28 mouse cellular contexts compared by ENCODE assay signal in genomic region chr15:99253772-99254171, GRCm38 (mm10). TPM values are rescaled to one million over a fixed set of nuclear protein-coding genes. Genes with fewer than 3 reads are reported as not detected.
DNase-seq lines count a peak whose midpoint lies in the region; ATAC-seq lines count a peak whose summit lies in the region.
"Had no signal": no experiment of that assay in that cellular context is flagged by ENCODE, and none has a peak within 500 bp of the region (broad histone marks: within the 10 kb centered on the region; RNA-seq: fewer than 3 reads in every experiment).

No protein-coding gene starts in this region.

- H3K4me1 ChIP-seq in heart, embryonic 13.5 days, result peaks cover 49% of the 10 kb centered on the region
- H3K4me1 ChIP-seq in kidney, embryonic 14.5 days (ENCODE audit: control insufficient read depth, insufficient read depth, low read length), result peaks cover 28% of the 10 kb centered on the region
- peaks cover 34% of the 10 kb centered on the region for H3K4me1 ChIP-seq in megakaryocyte, embryonic 14.5 days

- H3K9me3 ChIP-seq in heart, embryonic 13.5 days, result no peaks in the 10 kb centered on the region
- H3K9me3 ChIP-seq in kidney, embryonic 14.5 days (ENCODE audit: control insufficient read depth, low read length), result no peaks in the 10 kb centered on the region
- no peaks in the 10 kb centered on the region for H3K9me3 ChIP-seq in megakaryocyte, embryonic 14.5 days
- H3K9me3 ChIP-seq: forebrain, embryonic 13.5 days; hindbrain, embryonic 10.5 days; liver, embryonic 13.5 days; midbrain, embryonic 10.5 days; stomach, embryonic 15.5 days had no signal

- WGBS in heart, embryonic 13.5 days, result 86% methylated on average over 6 of the region's 6 CpGs
- 64% methylated on average over 6 of the region's 6 CpGs for WGBS in kidney, embryonic 14.5 days

- peaks cover 11% of the 10 kb centered on the region for H3K36me3 ChIP-seq in heart, embryonic 13.5 days
- H3K36me3 ChIP-seq in kidney, embryonic 14.5 days (ENCODE audit: control insufficient read depth, insufficient read depth, low read length), result 0 out of 2 replicates have a peak, but pooled peaks cover 2% of the 10 kb centered on the region
- H3K36me3 ChIP-seq in megakaryocyte, embryonic 14.5 days (replicated peaks; ENCODE audit: low read length), result peaks cover 22% of the 10 kb centered on the region
- H3K36me3 ChIP-seq in splenic B cell, adult 2 months (ENCODE audit: control insufficient read depth, insufficient read depth, low read length, poor library complexity, severe bottlenecking), result no peaks in the 10 kb centered on the region; the same call in 1 of the 2 replicates

- no peak for ATAC-seq in heart, embryonic 13.5 days (ENCODE audit: extremely low read depth, insufficient number of reproducible peaks, low FRiP score, low TSS enrichment)
- no peak for ATAC-seq in kidney, embryonic 14.5 days (ENCODE audit: low FRiP score, low TSS enrichment)
- ATAC-seq in megakaryocyte, adult 5-6 weeks (ENCODE audit: poor library complexity, severe bottlenecking), result no peak
- ATAC-seq: activated CD4-positive, CD25-positive, alpha-beta regulatory T cell, adult 4 months; forebrain, embryonic 13.5 days; intestine, postnatal 0 days; midbrain, embryonic 16.5 days had no signal

- peak overlapping the region; percentile 92 for H3K4me2 ChIP-seq in heart, embryonic 13.5 days
- no peak overlapping the region for H3K4me2 ChIP-seq in kidney, embryonic 14.5 days (replicated peaks; ENCODE audit: low read depth, low read length)

- intact Hi-C loops in heart, postnatal 36 days (cut with DNase I), result no loop called here

- no peaks in the 10 kb centered on the region for H3K27me3 ChIP-seq in heart, embryonic 13.5 days (replicated peaks)
- no peaks in the 10 kb centered on the region for H3K27me3 ChIP-seq in kidney, embryonic 14.5 days (ENCODE audit: control insufficient read depth, insufficient read depth, low read length)
- H3K27me3 ChIP-seq in megakaryocyte, embryonic 14.5 days (replicated peaks), result no peaks in the 10 kb centered on the region
- H3K27me3 ChIP-seq in splenic B cell, adult 2 months (ENCODE audit: control insufficient read depth, insufficient read depth, low read length, poor library complexity, severe bottlenecking), result no peaks in the 10 kb centered on the region
- H3K27me3 ChIP-seq: forebrain, embryonic 13.5 days; liver, embryonic 13.5 days; stomach, embryonic 15.5 days had no signal

- no peak overlapping the region for H3K4me3 ChIP-seq in heart, embryonic 13.5 days
- H3K4me3 ChIP-seq in kidney, embryonic 14.5 days (ENCODE audit: low read length), result no peak overlapping the region
- peak overlapping the region; percentile 12 for H3K4me3 ChIP-seq in megakaryocyte, embryonic 14.5 days (replicated peaks)
- H3K4me3 ChIP-seq: forebrain, embryonic 13.5 days; layer of hippocampus, adult 2 months; midbrain, embryonic 10.5 days; stomach, embryonic 15.5 days had no signal

- no peak overlapping the region; the same call in 1 of the 2 replicates for H3K9ac ChIP-seq in heart, embryonic 13.5 days
- no peak overlapping the region for H3K9ac ChIP-seq in kidney, embryonic 14.5 days (ENCODE audit: low read depth, low read length)
- H3K9ac ChIP-seq: forebrain, embryonic 13.5 days; liver, embryonic 13.5 days; lung, embryonic 14.5 days; stomach, embryonic 15.5 days had no signal

- H3K27ac ChIP-seq in heart, embryonic 13.5 days (replicated peaks), result peak overlapping the region; percentile 100
- peak overlapping the region; percentile 3; the same call in 1 of the 2 replicates for H3K27ac ChIP-seq in kidney, embryonic 14.5 days (ENCODE audit: low read depth, low read length)
- H3K27ac ChIP-seq: forebrain, embryonic 13.5 days; hindbrain, embryonic 10.5 days; layer of hippocampus, adult 2 months; liver, embryonic 13.5 days; midbrain, embryonic 10.5 days had no signal

- DNase-seq in heart, postnatal 36 days, result no peak
- DNase-seq in kidney, postnatal 36 days, result no peak
- peak; percentile 38 for DNase-seq in splenic B cell, adult 2 months (ENCODE audit: low read depth, low spot score)
- DNase-seq in frontal cortex, postnatal 36 days (ENCODE audit: low spot score in 2 of 2), result no peak
- DNase-seq: adrenal gland, postnatal 14 days; cerebellum, adult 8-10 months; kidney, postnatal 10 days; layer of hippocampus, postnatal 36 days; liver, embryonic 13.5 days; lung, embryonic 14.5 days; lung, postnatal 4 days; thymus, adult 18-20 months; thymus, postnatal 36 days had no signal

RNA-seq across cellular contexts. Expression of gene Mcrs1, which starts 2.0 kb away (rescaled TPM):
- polyA plus RNA-seq in heart, embryonic 13.5 days (2015; fragmentation: Nextera tagmentation; extraction: Ambion mirVana), result 149 TPM in 2 replicates
- 10 to 100 TPM; 46.6 to 49.5 TPM for total RNA-seq in heart, postnatal 36 days (2021)
- polyA plus RNA-seq in kidney, embryonic 14.5 days (2014; fragmentation: Nextera tagmentation; extraction: Ambion mirVana), result 180 and 182 TPM in 2 replicates
- 24.2 and 57.0 TPM in 2 replicates for polyA plus RNA-seq in megakaryocyte, embryonic 14.5 days (2012; ENCODE audit: insufficient read depth, low replicate concordance)
- 30.6 and 38.3 TPM in 2 replicates for total RNA-seq in megakaryocyte, adult 5-6 weeks (2015)
- 29.4 and 30.4 TPM in 2 replicates for total RNA-seq in megakaryocyte, adult 5-6 weeks (2017)

RNA-seq across cellular contexts. Expression of gene Kcnh3, which starts 29.1 kb away (rescaled TPM):
- 0.19 and 0.45 TPM in 2 replicates for polyA plus RNA-seq in heart, embryonic 13.5 days (2015; fragmentation: Nextera tagmentation; extraction: Ambion mirVana)
- total RNA-seq in heart, postnatal 36 days (2021), result under 1 TPM; 0.08 to 0.19 TPM
- 0.46 and 1.4 TPM in 2 replicates for polyA plus RNA-seq in kidney, embryonic 14.5 days (2014; fragmentation: Nextera tagmentation; extraction: Ambion mirVana)
- not detected in 2 replicates for polyA plus RNA-seq in megakaryocyte, embryonic 14.5 days (2012; ENCODE audit: insufficient read depth, low replicate concordance)
- not detected in 2 replicates for total RNA-seq in megakaryocyte, adult 5-6 weeks (2015)
- not detected in 2 replicates for total RNA-seq in megakaryocyte, adult 5-6 weeks (2017)
- total RNA-seq: gastrocnemius, adult 8-10 months; granulocyte monocyte progenitor cell, adult 5-6 weeks had no signal
- polyA plus RNA-seq: activated CD4-positive, CD25-positive, alpha-beta regulatory T cell, adult 4 months had no signal

RNA-seq across cellular contexts. Expression of gene Prpf40b, which starts 41.1 kb away (rescaled TPM):
- polyA plus RNA-seq in heart, embryonic 13.5 days (2015; fragmentation: Nextera tagmentation; extraction: Ambion mirVana), result 37.4 and 41.5 TPM in 2 replicates
- 10 to 100 TPM; 20.4 to 24.3 TPM for total RNA-seq in heart, postnatal 36 days (2021)
- polyA plus RNA-seq in kidney, embryonic 14.5 days (2014; fragmentation: Nextera tagmentation; extraction: Ambion mirVana), result 39.5 and 63.9 TPM in 2 replicates
- 14.7 and 16.8 TPM in 2 replicates for polyA plus RNA-seq in megakaryocyte, embryonic 14.5 days (2012; ENCODE audit: insufficient read depth, low replicate concordance)
- 0.27 and 0.89 TPM in 2 replicates for total RNA-seq in megakaryocyte, adult 5-6 weeks (2015)
- total RNA-seq in megakaryocyte, adult 5-6 weeks (2017), result 0.12 and 1.1 TPM in 2 replicates

RNA-seq across cellular contexts. Expression of gene Fam186b, which starts 41.9 kb away (rescaled TPM):
- 0.40 and 0.52 TPM in 2 replicates for polyA plus RNA-seq in heart, embryonic 13.5 days (2015; fragmentation: Nextera tagmentation; extraction: Ambion mirVana)
- not detected for total RNA-seq in heart, postnatal 36 days (2021)
- 0.07 and 0.22 TPM in 2 replicates for polyA plus RNA-seq in kidney, embryonic 14.5 days (2014; fragmentation: Nextera tagmentation; extraction: Ambion mirVana)
- polyA plus RNA-seq in megakaryocyte, embryonic 14.5 days (2012; ENCODE audit: insufficient read depth, low replicate concordance), result not detected in 2 replicates
- total RNA-seq in megakaryocyte, adult 5-6 weeks (2015), result not detected in 2 replicates
- not detected in 2 replicates for total RNA-seq in megakaryocyte, adult 5-6 weeks (2017)
- total RNA-seq: gastrocnemius, adult 8-10 months; granulocyte monocyte progenitor cell, adult 5-6 weeks had no signal
- polyA plus RNA-seq: intestine, postnatal 0 days; limb, embryonic 11.5 days; liver, embryonic 13.5 days had no signal
